Mouse (Mus musculus): ENCODE results near the gene Pde3b.
"Not testable (repeated sequence)": the region's sequence is repeated elsewhere in the genome, so short reads cannot be mapped to it uniquely, and the experiment has no call there.

Pde3b gene

DNA sequence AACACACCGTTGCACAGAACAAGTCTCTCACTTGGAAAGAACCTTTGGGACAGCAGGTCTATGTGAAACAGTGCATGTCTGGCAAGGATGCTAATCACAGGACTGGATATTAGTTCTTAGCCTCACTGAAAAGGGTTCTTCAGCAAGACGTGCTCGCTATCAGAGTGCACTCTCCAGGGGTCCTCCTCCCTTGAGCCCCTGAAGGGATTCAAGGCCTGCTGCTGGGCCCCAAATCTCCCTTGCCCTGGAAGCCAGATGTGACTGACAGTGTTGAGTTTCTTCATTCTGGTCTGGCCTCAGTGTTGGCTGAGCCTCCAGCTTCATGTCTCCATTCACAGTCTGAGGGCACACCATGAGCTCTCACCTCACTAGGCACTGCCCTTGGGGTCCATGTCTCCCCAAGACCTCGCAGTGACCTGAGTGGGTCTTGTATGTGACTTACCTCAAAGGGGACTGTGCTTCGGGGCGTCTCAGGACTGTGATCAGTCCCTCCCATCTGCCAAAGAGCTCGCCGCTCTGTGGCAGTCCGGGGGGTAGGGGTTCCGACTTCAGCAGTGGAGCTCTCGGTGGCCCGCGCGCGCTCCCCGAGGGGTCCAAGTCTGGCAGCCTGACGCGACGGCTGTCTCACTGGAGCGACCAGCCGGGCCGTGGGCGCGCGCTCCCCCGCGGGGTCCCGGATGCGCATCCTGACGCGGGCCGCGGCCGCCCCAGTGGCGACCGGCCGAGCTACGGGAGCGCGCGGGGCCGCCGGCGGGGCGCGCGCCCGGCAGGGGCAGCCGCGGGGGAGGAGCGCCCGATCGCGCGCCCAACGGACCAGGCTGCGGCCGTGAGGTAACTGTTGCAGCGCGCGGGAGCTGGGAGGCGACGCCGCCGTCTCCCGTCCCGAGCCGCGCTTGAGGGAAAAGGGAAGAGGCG, at the start of gene Pde3b:
TSS of gene Pde3b (plus strand) at position 861 of the 915 bp plus-strand sequence.
- DNase-seq = peak; percentile 45

DNA sequence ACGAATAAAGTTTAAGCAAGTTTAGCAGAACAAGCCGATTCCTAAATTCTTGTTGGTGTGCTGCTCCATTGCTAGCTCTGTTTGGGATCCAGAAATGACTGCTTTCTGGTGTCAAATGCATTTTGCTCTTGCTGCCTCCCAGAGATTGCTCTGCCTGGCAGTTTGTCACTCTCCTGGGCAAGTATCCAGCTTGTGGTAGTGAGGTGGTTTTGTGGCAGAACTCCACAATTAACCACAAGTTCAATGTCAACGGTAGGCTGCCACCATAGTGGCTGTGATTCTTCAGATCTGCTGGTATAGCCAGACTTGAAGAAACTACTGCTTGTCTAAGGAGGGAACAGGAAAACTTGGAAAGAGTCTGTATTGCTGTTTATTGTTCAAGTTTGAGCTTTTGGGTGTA, 13.0 kb upstream of the Pde3b start:
- DNase-seq = no peak

DNA sequence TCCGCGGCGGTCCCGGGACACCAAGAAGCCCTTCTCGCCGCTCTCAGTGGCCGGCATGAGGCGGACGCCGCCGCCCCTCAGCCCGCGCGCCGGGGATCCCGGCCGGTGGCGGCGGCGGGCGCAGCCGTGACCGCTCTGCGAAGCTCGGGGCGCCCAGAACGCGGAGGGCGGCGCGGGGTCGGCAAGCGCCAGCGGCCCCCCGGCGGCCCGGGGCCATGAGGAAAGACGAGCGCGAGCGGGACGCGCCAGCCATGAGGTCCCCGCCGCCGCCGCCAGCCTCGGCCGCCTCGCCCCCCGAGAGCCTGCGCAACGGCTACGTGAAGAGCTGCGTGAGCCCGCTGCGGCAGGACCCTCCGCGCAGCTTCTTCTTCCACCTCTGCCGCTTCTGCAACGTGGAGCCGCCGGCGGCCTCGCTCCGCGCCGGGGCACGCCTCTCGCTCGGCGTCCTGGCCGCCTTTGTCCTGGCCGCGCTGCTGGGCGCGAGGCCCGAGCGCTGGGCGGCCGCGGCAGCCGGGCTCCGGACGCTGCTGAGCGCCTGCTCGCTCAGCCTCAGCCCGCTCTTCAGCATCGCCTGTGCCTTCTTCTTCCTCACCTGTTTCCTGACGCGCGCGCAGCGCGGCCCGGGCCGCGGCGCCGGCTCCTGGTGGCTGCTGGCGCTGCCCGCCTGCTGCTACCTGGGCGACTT, 397 bp downstream of the Pde3b start:
- peak; percentile 60 for DNase-seq

DNA sequence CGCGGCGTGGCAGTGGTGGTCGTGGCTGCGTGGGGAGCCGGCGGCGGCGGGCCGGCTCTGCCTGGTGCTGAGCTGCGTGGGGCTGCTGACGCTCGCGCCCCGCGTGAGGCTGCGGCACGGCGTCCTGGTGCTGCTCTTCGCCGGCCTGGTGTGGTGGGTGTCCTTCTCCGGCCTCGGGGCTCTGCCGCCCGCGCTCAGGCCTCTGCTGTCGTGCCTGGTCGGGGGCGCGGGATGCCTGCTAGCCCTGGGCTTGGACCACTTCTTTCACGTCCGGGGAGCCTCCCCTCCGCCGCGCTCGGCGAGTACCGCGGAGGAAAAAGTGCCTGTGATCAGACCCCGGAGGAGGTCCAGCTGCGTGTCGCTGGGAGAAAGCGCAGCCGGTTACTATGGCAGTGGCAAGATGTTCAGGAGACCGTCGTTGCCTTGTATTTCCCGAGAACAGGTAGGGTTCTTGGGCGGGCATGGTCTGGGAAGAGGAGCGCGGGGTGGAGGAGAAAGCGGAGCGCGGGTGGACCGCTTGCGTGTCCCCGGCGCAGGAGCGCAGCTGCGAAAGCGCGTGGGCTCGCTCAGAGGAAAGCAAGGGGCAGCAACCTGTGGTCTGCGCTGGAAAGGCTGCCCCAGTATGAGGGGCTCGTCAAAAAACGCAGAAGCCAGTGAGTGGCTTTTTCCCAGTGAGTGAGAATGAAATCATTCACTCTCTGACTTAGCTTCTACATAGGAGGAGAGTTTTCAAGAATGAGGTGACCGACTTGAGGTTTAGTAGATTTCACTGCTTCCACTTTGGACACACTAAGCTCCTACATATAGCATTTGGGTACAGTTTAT, 1.2 kb downstream of the Pde3b start:
- peak; percentile 62 for DNase-seq

DNA sequence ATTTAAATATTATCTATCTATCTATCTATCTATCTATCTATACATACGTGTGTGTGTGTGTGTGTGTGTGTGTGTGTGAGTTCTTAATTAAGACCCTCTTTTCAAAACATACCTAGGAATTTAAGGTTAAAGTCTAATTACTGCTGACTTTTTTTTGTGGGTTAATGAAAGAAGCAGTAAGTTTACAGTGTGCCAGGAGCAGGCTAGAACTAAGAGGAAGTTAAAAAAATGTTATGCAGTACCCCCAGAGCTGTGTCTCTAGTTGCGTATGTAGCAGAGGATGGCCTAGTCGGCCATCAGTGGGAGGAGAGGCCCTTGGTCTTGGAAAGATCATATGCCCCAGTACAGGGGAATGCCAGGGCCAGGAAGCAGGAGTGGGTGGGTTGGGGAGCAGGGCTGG, 4.2 kb downstream of the Pde3b start:
- DNase-seq = not testable (repeated sequence)

DNA sequence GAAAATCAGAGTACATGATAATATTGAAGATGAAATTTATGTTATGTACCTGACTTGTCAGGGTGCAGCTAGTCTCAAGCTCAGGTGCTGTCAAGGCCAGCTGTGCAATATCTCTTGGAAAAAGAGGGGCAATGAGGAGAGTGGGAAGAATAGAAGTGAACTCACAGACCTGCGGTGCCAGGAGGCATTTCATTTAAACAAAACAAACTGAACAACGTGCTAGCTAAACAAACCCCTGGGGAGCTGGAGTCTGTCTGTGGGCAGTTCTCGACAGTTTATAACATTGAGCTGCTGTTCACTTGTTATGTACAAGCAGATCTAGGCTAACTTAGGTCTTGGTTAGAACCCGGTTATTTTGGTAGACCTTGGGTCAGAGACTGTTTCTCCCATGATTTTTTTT, 5.8 kb downstream of the Pde3b start:
- no peak for DNase-seq

DNA sequence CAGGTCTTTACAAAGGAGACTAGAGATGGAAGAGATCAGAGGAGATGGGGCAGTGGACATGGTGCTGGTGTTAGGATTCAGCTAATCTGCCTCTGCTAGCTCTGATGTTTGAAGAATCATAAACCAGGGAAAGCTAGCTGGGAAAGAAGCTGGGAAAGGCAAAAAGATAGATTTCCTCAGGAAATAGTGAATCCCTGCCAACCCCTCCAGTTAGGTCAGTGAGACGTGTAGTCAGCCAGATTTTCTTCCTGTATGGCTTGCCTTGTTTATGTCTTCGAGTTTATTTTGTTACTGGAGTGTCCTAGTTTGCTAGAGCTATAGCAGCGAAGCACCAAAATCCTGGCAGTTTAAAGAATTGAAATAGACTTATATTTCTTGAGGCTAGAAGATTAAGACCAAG, 7.1 kb downstream of the Pde3b start:
- no peak for DNase-seq

DNA sequence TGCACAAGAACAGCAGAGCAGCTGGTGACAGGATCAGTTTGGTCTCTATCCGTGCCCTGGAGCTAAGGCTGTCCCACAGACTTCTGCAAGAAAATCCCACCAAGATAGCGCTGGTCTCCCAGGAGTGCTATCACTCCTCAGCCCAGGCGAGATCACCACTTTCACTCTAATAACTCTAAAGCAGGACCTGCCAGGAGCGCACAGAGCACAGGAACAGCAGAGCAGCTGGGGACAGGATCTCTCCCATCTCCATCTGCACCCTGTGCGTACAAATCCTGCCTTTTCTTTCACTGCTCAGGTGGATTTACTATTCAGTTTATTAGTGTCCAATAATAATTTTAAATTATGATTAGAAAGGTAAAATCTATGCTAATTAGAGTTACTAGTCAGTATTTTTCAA, 14.7 kb downstream of the Pde3b start:
- no peak for DNase-seq

DNA sequence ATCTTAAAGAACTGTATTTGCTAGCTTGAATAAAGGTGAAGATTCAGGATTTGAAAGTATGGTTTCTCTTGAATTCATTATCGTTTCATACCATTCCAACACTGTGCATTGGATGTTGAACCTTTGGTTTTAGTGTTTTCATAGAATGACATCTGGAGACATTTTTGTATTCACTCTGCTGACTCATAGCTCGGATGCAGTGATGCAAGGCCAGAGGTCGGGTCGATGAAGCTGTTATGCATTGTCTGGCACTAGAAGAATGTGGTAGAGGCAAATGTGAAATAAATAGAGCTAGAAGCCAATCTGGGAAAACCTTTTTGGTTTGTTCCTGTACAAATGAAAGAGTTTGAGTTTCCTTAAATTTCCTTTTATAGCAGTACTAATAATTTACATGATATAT, 16.9 kb downstream of the Pde3b start:
- DNase-seq = no peak

DNA sequence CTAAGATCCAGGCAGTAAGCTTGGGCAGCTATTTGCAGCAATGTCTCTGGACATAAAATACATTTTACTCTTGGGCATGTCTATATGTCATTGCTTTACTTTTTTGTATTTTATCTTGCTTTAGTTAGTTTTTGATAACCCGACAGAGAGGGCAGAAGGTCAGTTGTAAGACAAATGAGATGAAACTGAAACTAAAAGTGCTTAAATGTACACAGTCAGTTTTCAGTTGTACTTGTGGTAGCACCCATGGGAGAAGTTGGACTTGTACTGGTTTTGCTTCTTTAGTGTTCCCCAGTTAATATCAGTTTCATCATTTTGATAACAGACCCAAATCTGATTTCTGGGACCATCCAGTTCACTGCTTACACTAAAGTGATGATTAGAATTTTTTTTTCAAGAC, 24.6 kb downstream of the Pde3b start:
- DNase-seq = no peak

DNA sequence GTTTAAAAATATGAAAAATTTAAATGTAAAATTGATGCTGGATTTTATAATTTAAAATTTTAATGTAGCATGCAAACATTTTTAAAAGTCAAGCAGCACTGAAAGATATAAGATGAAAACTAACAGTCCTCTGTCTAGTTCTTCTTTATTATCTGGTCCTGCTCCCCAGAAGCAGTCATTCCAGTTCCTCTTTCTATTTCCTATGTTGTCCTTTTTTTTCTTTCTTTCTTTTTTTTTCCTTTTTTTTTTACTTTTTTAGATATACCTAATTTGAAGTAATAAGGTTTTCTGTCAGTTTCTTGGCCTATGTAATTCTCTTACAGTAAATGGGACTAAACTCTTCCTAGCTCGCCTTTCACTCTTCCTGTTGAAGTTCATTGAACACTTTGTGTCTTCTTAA, 25.4 kb downstream of the Pde3b start:
- no peak for DNase-seq

DNA sequence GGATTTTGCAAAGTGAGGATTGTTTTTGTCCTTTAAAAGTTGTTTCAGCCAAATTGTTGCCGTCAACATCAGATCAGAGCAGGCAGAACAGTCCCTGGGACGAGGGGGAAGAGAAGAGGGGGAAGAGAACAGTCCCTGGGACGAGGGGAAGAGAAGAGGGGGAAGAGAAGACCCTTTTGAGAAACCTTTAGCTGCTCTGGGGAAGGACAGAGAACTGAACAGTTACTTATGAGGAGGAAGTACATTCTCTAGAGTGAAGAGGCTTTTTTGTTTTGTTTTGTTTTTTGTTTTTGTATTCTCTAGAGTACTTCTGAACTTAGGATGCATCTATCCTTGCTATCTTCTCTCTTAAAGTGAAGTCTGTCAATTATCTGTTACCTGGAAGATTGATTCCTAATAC, 37.8 kb downstream of the Pde3b start:
- no peak for DNase-seq

DNA sequence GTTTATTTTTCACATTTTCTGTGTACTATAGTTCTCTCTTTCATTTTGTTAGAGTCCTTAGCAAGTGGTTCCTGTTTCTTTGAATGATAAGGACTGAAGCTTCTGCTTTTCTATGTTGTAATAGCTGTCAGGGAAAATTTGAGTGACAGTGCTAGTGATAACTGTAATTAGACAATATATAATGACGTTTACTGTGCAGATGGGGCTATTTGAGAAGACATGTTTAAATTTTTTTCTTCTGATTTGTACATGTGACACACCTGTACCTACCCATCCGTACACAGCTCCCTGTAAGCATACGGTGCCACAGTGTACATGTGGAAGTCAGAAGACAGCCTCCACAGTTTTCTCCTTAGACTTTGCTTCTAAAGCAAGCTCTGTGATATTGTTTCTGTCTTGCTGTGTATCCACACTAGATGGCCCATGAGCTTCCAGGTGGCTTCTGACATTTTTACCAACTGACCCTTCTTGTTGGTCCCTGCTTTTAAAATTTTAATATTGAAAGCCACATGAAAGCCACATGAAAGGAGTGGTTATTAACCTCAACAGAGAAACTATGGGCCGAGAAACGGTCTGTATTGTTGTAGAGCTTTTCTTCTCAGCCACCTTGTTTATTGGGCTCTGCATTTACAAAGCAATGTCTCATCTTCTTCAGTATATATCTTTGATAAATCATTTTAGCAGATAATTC, 38.4 kb downstream of the Pde3b start:
- DNase-seq = no peak

DNA sequence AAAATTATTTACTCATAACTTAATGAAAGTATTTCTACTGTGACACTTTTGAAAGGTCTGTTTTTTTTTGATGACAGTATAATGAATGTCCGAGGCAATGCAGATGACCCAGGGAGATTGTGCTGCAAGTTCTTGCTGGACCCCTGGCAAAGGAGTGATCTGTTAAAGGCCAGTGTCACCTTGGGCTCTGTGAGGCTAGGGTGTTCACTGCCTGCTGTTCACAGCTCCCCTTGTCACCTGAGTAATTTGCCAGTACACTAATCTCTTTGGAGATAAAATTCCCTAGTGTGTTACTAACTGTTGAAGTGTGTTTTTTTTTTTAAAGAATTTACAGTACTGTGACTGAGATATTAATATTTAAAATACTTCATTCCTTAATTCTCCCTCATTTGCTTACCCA, 39.8 kb downstream of the Pde3b start:
- no peak for DNase-seq

DNA sequence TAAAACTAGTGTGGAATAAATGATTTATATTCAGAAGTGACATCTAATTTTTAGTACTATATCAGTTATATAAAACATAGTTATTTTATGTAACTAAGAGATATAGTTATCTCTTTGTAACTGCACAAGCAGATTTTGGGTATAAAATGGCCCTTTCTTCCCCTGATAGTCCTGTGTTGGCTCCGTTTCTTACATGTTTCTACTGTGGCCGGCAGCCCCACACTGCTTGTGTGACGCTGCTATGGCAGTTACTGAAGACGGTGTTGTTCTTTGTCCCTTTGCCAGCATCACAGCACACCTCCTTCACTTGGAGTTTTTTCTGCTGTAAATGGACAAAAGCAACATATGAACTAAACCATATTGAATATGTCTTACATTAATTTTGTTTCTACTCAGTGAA, 41.8 kb downstream of the Pde3b start:
- no peak for DNase-seq

DNA sequence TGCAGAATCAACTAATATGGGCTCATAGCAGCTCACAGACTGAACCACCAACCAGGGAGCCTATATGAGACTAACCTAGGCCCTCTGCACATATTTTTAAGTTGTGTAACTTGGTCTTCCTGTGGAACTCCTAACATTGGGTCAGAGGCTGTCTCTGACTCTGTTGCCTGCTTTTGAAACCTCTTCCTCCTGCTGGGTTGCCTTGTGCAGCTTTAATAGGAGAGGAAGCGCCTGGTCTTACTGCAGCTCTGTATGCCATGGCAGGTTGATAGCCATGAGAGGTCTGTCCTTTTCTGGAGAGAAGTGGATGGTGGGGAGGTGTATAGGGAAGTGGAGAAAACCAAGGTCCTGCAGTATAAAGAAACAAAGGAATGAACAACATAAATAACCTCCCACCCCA, 44.8 kb downstream of the Pde3b start:
- no peak for DNase-seq

DNA sequence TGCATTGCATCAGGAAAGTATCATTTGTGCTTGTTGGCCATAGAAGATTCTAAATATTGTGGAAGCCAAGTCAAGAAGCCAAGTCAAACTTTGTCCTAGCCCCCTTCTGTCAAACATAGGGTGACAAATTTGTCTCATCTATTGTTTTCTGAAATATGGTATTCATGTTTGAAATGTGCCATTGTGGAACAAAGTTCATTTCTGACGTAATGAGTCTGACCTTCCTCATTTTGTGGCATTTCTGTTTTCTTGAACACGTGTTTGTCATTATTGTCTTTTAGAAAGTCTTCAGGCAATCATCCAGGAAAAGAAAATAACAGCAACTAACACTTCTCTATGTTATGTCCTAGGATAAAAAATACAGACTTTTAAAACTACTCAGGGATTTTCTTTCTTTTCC, 46.6 kb downstream of the Pde3b start:
- no peak for DNase-seq

DNA sequence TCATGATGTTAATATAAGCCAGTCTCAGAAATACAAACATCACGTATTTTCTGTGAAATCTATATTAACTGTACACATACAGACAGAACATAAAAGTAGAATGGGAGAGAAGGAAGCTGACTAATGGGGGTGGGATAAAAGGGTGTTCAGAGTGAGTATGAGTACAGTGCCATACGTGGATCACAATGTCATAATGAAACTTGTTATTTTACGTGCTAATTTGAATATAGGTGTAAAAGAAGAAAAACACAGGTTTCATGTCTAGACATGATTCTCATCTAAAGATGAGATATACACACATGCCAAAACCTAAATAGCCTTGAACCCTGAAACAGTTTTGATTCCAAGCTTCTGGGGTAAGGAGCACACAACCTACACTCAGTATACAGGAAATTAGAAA, 51.3 kb downstream of the Pde3b start:
- no peak for DNase-seq

DNA sequence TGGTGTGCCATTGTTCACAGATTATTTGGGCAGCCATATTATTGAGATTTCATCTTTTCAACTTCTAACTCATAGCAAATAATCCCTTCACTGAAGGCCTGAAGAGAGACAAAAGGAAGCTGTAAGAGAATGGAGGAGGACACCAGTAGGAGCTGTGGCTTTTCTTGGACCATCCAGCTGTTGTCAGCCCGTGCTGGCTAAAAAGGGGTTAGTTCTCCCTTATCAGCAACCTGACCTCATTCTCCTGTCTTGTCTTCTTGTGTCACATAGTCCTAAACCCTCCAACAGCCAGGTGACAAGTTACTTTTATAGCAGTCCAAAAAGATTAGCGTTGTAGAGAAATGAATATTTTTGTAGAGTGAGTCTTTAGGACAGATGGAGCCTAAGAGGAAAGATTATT, 57.4 kb downstream of the Pde3b start:
- no peak for DNase-seq

DNA sequence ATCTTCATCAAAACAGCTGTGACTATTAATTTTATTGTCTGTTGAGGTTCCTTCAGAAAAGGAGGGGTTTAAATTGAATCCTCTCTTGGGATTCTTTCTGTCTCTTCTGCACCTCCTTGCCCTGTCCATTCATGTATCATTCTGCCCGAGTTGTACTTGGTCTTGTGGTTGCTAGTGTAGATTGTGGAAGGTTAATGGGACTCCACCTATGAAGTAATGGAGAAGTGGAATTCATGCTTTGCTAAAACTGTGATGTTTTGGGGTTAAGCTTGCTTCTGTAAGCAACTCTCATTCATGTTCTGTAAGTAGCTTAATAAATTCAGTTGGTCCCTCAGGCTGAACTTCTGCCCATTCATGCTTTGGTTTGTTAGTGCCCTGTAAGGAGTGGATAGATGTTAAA, 59.8 kb downstream of the Pde3b start:
- no peak for DNase-seq

DNA sequence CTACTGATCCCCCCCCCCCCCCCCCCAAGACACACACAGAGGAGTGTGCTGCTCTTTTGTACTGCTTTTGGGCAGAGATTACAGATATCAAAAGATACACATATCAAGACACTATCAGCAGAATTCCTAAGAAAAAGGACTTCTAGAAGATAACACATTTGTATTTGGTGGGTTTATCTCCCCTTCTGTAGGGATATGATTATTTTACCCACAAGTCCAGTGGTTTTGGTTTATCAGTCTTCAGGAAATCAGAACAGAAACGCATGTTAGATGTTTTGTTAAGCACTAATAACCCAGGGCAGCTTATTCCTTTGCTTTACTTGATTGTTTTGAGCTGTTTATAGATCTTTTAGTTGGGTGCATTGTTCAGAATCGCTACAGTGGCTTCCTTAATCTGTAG, 62.8 kb downstream of the Pde3b start:
- no peak for DNase-seq

DNA sequence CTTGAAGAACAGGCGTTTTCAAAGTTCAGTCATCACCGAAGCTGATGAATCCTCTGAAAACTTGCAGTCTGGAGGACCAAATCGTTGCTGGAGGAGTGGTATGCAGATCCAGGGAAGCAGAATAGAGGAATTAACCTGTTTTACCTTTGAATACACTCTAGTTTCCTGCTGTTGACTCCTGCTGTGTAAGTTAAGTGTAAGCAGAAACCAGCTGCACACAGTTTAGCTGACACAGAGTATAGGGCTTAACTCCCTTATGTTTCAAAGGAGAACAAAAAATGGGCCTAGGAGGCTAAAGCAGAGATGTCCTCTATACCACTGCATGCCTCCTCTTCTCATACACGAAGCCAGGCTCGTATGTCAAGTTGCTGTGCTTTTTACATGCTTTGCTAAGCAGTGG, 63.8 kb downstream of the Pde3b start:
- DNase-seq = no peak

DNA sequence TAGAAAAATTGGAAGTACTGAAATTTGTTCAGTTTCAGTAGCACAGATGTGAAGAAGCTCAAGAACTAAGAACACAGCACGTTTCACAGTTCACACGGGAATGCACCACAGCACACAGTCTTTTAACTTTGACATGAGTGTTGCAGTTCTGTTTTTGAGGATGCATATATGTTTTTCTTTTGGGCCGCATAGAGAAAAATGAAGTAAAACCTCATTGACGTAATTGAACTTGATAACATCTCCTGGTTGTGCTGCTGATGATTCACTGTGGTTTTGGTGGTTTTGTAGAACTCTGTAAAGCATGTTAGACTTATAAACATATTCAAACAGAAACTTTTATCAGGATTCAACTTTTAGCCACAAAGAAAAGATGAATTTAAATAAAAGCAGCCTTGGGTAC, 64.7 kb downstream of the Pde3b start:
- DNase-seq = no peak
